Mouse (Mus musculus): Measurements from ENCODE around the gene Gsk3b.
A peak's percentile ranks its signal among the peaks of the same experiment; 100 is the strongest.
"Not testable (repeated sequence)": the region's sequence is repeated elsewhere in the genome, so short reads cannot be mapped to it uniquely, and the experiment has no call there.

The Gsk3b gene

GRCm38 (mm10) chr16:38184657-38185269 is 96.0 kb downstream of the Gsk3b start:
- peaks cover 29% of the 10 kb centered on the region for H3K36me3 ChIP-seq (ENCODE audit: insufficient read depth, low read length)
- peaks cover 14% of the 10 kb centered on the region for H3K4me1 ChIP-seq (replicated peaks; ENCODE audit: low read depth, low read length)
- H3K9me3 ChIP-seq (ENCODE audit: low read length) = no peaks in the 10 kb centered on the region
- TF ChIP-seq POU5F1 (IDR thresholded peaks at IDR 0.05; ENCODE audit: borderline replicate concordance, low read length) (no peak), NANOG (IDR thresholded peaks at IDR 0.05; ENCODE audit: borderline replicate concordance, low read length) (no peak), CTCF (conservative IDR thresholded peaks at IDR 0.05; ENCODE audit: low read length) (no peak)
- no peak overlapping the region for H3K4me3 ChIP-seq (replicated peaks; ENCODE audit: low read length)
- H3K27me3 ChIP-seq (ENCODE audit: insufficient read depth, low read length) = no peaks in the 10 kb centered on the region

GRCm38 (mm10) chr16:38189952-38190351 is 101.2 kb downstream of the Gsk3b start:
- H3K4me1 ChIP-seq (replicated peaks; ENCODE audit: low read depth, low read length) = no peaks in the 10 kb centered on the region
- peaks cover 54% of the 10 kb centered on the region for H3K36me3 ChIP-seq (ENCODE audit: insufficient read depth, low read length)
- H3K27me3 ChIP-seq (ENCODE audit: insufficient read depth, low read length) = no peaks in the 10 kb centered on the region
- H3K9me3 ChIP-seq (ENCODE audit: low read length) = no peaks in the 10 kb centered on the region
- TF ChIP-seq CTCF (conservative IDR thresholded peaks at IDR 0.05; ENCODE audit: low read length) (no peak), NANOG (IDR thresholded peaks at IDR 0.05; ENCODE audit: borderline replicate concordance, low read length) (no peak), POU5F1 (IDR thresholded peaks at IDR 0.05; ENCODE audit: borderline replicate concordance, low read length) (no peak)
- H3K4me3 ChIP-seq (replicated peaks; ENCODE audit: low read length) = no peak overlapping the region

- Histone ChIP-seq H3K27me3 (ENCODE audit: insufficient read depth, low read length) (no peaks in the 10 kb centered on the region), H3K4me3 (replicated peaks; ENCODE audit: low read length) (no peak overlapping the region), H3K36me3 (ENCODE audit: insufficient read depth, low read length) (peaks cover 57% of the 10 kb centered on the region), H3K9me3 (ENCODE audit: low read length) (no peaks in the 10 kb centered on the region), H3K4me1 (replicated peaks; ENCODE audit: low read depth, low read length) (no peaks in the 10 kb centered on the region)
- TF ChIP-seq NANOG (IDR thresholded peaks at IDR 0.05; ENCODE audit: borderline replicate concordance, low read length) = no peak
- TF ChIP-seq CTCF (conservative IDR thresholded peaks at IDR 0.05; ENCODE audit: low read length) = no peak
- TF ChIP-seq POU5F1 (IDR thresholded peaks at IDR 0.05; ENCODE audit: borderline replicate concordance, low read length) = no peak
Observed at GRCm38 (mm10) chr16:38190531-38190930, 101.7 kb downstream of the Gsk3b start.

- H3K9me3 ChIP-seq (ENCODE audit: low read length) = no peaks in the 10 kb centered on the region
Observed at GRCm38 (mm10) chr16:38191460-38191859, 102.7 kb downstream of the Gsk3b start.

GRCm38 (mm10) chr16:38192640-38193039 is 103.8 kb downstream of the Gsk3b start:
- H3K4me3 ChIP-seq (replicated peaks; ENCODE audit: low read length) = no peak overlapping the region
- no peaks in the 10 kb centered on the region for H3K9me3 ChIP-seq (ENCODE audit: low read length)
- TF ChIP-seq POU5F1 (IDR thresholded peaks at IDR 0.05; ENCODE audit: borderline replicate concordance, low read length) = no peak
- TF ChIP-seq CTCF (conservative IDR thresholded peaks at IDR 0.05; ENCODE audit: low read length) = no peak
- TF ChIP-seq NANOG (IDR thresholded peaks at IDR 0.05; ENCODE audit: borderline replicate concordance, low read length) = no peak
- H3K4me1 ChIP-seq (replicated peaks; ENCODE audit: low read depth, low read length) = no peaks in the 10 kb centered on the region
- no peaks in the 10 kb centered on the region for H3K27me3 ChIP-seq (ENCODE audit: insufficient read depth, low read length)
- peaks cover 66% of the 10 kb centered on the region for H3K36me3 ChIP-seq (ENCODE audit: insufficient read depth, low read length)

More at GRCm38 (mm10) chr16:38191460-38191859, 102.7 kb downstream of the Gsk3b start:
- Histone ChIP-seq H3K36me3 (ENCODE audit: insufficient read depth, low read length) (peaks cover 60% of the 10 kb centered on the region), H3K27me3 (ENCODE audit: insufficient read depth, low read length) (no peaks in the 10 kb centered on the region), H3K4me3 (replicated peaks; ENCODE audit: low read length) (no peak overlapping the region), H3K4me1 (replicated peaks; ENCODE audit: low read depth, low read length) (no peaks in the 10 kb centered on the region)
- TF ChIP-seq NANOG (IDR thresholded peaks at IDR 0.05; ENCODE audit: borderline replicate concordance, low read length) = no peak
- no peak for TF ChIP-seq POU5F1 (IDR thresholded peaks at IDR 0.05; ENCODE audit: borderline replicate concordance, low read length)
- TF ChIP-seq CTCF (conservative IDR thresholded peaks at IDR 0.05; ENCODE audit: low read length) = no peak

GRCm38 (mm10) chr16:38197299-38197698 is 108.5 kb downstream of the Gsk3b start:
- TF ChIP-seq CTCF (conservative IDR thresholded peaks at IDR 0.05; ENCODE audit: low read length) = peak; percentile 75
- TF ChIP-seq NANOG (IDR thresholded peaks at IDR 0.05; ENCODE audit: borderline replicate concordance, low read length) = no peak
- TF ChIP-seq POU5F1 (IDR thresholded peaks at IDR 0.05; ENCODE audit: borderline replicate concordance, low read length) = no peak
- Histone ChIP-seq H3K27me3 (ENCODE audit: insufficient read depth, low read length) (no peaks in the 10 kb centered on the region), H3K9me3 (ENCODE audit: low read length) (no peaks in the 10 kb centered on the region), H3K4me3 (replicated peaks; ENCODE audit: low read length) (no peak overlapping the region), H3K4me1 (replicated peaks; ENCODE audit: low read depth, low read length) (no peaks in the 10 kb centered on the region), H3K36me3 (ENCODE audit: insufficient read depth, low read length) (peaks cover 54% of the 10 kb centered on the region)

- Histone ChIP-seq H3K27me3 (ENCODE audit: insufficient read depth, low read length) (no peaks in the 10 kb centered on the region), H3K9me3 (ENCODE audit: low read length) (no peaks in the 10 kb centered on the region), H3K4me1 (replicated peaks; ENCODE audit: low read depth, low read length) (no peaks in the 10 kb centered on the region; the same call in 1 of the 2 replicates), H3K36me3 (ENCODE audit: insufficient read depth, low read length) (peaks cover 32% of the 10 kb centered on the region), H3K4me3 (replicated peaks; ENCODE audit: low read length) (no peak overlapping the region)
- no peak for TF ChIP-seq NANOG (IDR thresholded peaks at IDR 0.05; ENCODE audit: borderline replicate concordance, low read length)
- no peak for TF ChIP-seq POU5F1 (IDR thresholded peaks at IDR 0.05; ENCODE audit: borderline replicate concordance, low read length)
- TF ChIP-seq CTCF (conservative IDR thresholded peaks at IDR 0.05; ENCODE audit: low read length) = no peak
Observed at GRCm38 (mm10) chr16:38205272-38205671, 116.5 kb downstream of the Gsk3b start.

- not testable (repeated sequence) for H3K27me3 ChIP-seq (ENCODE audit: insufficient read depth, low read length); H3K9me3 ChIP-seq (ENCODE audit: low read length)
- H3K36me3 ChIP-seq (ENCODE audit: insufficient read depth, low read length) = peaks cover 40% of the 10 kb centered on the region
Observed at GRCm38 (mm10) chr16:38222491-38222890, 133.7 kb downstream of the Gsk3b start.

GRCm38 (mm10) chr16:38236936-38237585 is 148.3 kb downstream of the Gsk3b start:
- Histone ChIP-seq H3K27me3 (ENCODE audit: insufficient read depth, low read length) (no peaks in the 10 kb centered on the region), H3K9me3 (ENCODE audit: low read length) (no peaks in the 10 kb centered on the region), H3K4me1 (replicated peaks; ENCODE audit: low read depth, low read length) (peaks cover 9% of the 10 kb centered on the region), H3K36me3 (ENCODE audit: insufficient read depth, low read length) (peaks cover 14% of the 10 kb centered on the region), H3K4me3 (replicated peaks; ENCODE audit: low read length) (no peak overlapping the region)
- TF ChIP-seq POU5F1 (IDR thresholded peaks at IDR 0.05; ENCODE audit: borderline replicate concordance, low read length) (no peak), NANOG (IDR thresholded peaks at IDR 0.05; ENCODE audit: borderline replicate concordance, low read length) (no peak), CTCF (conservative IDR thresholded peaks at IDR 0.05; ENCODE audit: low read length) (no peak)

More at GRCm38 (mm10) chr16:38222491-38222890, 133.7 kb downstream of the Gsk3b start:
- H3K4me1 ChIP-seq (replicated peaks; ENCODE audit: low read depth, low read length); H3K4me3 ChIP-seq (replicated peaks; ENCODE audit: low read length): not testable (repeated sequence)
